Mouse (Mus musculus) testis, adult 2 months (tissue): ENCODE data around the gene Plce1. TPM values are rescaled to one million over a fixed set of nuclear protein-coding genes. Genes with fewer than 3 reads are reported as not detected.

Experiments used
- H3K27ac ChIP-seq: fragments of 200-500 bp; 2 replicates; pipeline ENCODE4 v1.5.1; 2012; ENCODE audit warnings: low read depth, low read length; ENCODE audit not compliant: control insufficient read depth, insufficient read depth
- H3K27me3 ChIP-seq: fragments of 200-500 bp; 2 replicates; pipeline ENCODE4 v1.6.1; 2012; ENCODE audit warnings: mild to moderate bottlenecking, low read length, moderate library complexity; ENCODE audit not compliant: control insufficient read depth, insufficient read depth
- H3K36me3 ChIP-seq: fragments of 200-500 bp; 2 replicates; pipeline ENCODE4 v1.6.1; 2012; ENCODE audit warnings: mild to moderate bottlenecking, low read length; ENCODE audit not compliant: control insufficient read depth, insufficient read depth
- H3K4me1 ChIP-seq: fragments of 200-500 bp; 2 replicates; pipeline ENCODE4 v1.6.1; 2012; ENCODE audit warnings: low read length; ENCODE audit not compliant: control insufficient read depth, insufficient read depth
- H3K4me3 ChIP-seq: fragments of 200-500 bp; 2 replicates; pipeline ENCODE4 v1.5.1; 2012; ENCODE audit warnings: low read depth, mild to moderate bottlenecking, low read length, moderate library complexity, mixed read lengths; ENCODE audit not compliant: control insufficient read depth
- CTCF ChIP-seq: fragments of 200-500 bp; IDR thresholded peaks from 2 replicates; pipeline ENCODE4 v1.5.1; 2012; ENCODE audit warnings: low read depth, mild to moderate bottlenecking, inconsistent platforms, low read length, moderate library complexity; ENCODE audit not compliant: control insufficient read depth, insufficient read depth, insufficient replicate concordance
- POLR2A ChIP-seq: fragments of 200-500 bp; IDR thresholded peaks from 2 replicates; pipeline ENCODE4 v1.6.1; 2012; ENCODE audit warnings: low read depth, mild to moderate bottlenecking, inconsistent platforms, low read length, moderate library complexity; ENCODE audit not compliant: control insufficient read depth
- polyA plus RNA-seq: library from polyadenylated mRNA; depleted of rRNA; stranded (reverse); fragments of >200 nt; gene quantifications from 2 replicates; pipeline ENCODE4 v1.2.3, GENCODE M21; 2012

Gene Plce1
- polyA plus RNA-seq, 1 experiment = 2.4 TPM

DNA sequence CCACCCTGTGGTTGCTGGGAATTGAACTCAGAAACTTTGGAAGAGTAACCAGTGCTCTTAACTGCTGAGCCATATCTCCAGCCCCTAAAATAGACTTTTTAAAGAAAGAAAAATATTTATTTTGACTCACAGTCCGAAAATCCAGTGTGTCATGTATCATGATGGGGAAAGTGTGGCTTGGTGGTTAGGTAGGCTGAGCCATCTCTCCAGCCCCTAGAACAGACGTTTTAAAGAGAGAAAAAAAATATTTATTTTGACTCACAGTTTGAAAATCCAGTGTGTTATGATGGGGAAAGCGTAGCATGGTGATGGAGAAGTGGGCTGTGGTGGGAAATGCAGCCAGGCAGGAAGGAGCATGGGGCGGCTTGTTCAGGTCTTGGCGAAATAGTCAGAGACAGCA lies 126.3 kb downstream of the Plce1 start:
- no peaks in the 10 kb centered on the region for H3K27me3 ChIP-seq
- peaks cover 3% of the 10 kb centered on the region for H3K4me1 ChIP-seq
- no peak overlapping the region for H3K27ac ChIP-seq
- no peak overlapping the region for H3K4me3 ChIP-seq
- TF ChIP-seq CTCF = no peak
- no peak for TF ChIP-seq POLR2A
- H3K36me3 ChIP-seq = no peaks in the 10 kb centered on the region

GRCm38 (mm10) chr19:38608951-38609654 lies 128.2 kb downstream of the Plce1 start:
- Histone ChIP-seq H3K27me3 (no peaks in the 10 kb centered on the region), H3K4me1 (peaks cover 3% of the 10 kb centered on the region), H3K27ac (no peak overlapping the region), H3K4me3 (no peak overlapping the region), H3K36me3 (no peaks in the 10 kb centered on the region)
- TF ChIP-seq POLR2A = no peak
- no peak for TF ChIP-seq CTCF

GRCm38 (mm10) chr19:38610291-38610690 lies 129.4 kb downstream of the Plce1 start:
- Histone ChIP-seq H3K36me3 (no peaks in the 10 kb centered on the region), H3K27me3 (no peaks in the 10 kb centered on the region), H3K4me1 (peaks cover 3% of the 10 kb centered on the region), H3K4me3 (no peak overlapping the region), H3K27ac (peak overlapping the region; percentile 66)
- TF ChIP-seq POLR2A (no peak), CTCF (no peak)

GRCm38 (mm10) chr19:38610809-38611208 lies 129.9 kb downstream of the Plce1 start:
- H3K27ac ChIP-seq = peak overlapping the region; percentile 66
- no peak for TF ChIP-seq CTCF
- H3K4me1 ChIP-seq = peaks cover 3% of the 10 kb centered on the region
- H3K27me3 ChIP-seq = no peaks in the 10 kb centered on the region
- H3K36me3 ChIP-seq = no peaks in the 10 kb centered on the region
- H3K4me3 ChIP-seq = no peak overlapping the region

DNA sequence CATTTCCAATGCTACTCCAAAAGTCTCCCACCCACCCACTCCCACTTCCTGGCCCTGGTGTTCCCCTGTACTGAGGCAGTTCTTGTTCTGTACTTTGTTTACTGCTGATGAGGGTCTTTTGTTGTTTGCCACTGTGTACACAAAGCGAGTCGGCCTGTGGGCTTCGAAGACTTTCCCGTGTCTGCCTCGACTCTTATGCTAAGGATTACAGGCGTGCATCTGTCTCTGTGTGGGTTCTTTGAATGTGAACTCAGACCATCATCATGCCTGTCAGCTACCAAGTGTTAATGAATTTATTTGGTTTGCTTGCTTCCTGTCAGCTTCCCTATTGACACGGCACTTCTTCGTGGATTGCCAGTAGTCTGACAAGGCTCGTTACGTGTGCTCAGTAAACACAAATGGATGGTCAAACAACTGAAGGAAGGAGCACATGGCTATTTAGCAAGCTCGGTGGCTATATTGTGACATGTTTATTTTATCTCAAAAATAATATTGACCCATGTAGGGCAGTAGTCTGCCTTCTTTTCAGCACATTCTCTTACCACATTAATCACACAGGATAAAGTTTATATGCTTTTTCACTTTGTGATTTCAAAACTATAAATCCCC lies 133.3 kb downstream of the Plce1 start:
- H3K27ac ChIP-seq = no peak overlapping the region
- no peak overlapping the region for H3K4me3 ChIP-seq
- H3K27me3 ChIP-seq = no peaks in the 10 kb centered on the region
- H3K36me3 ChIP-seq = no peaks in the 10 kb centered on the region
- TF ChIP-seq POLR2A = no peak
- no peak for TF ChIP-seq CTCF
- H3K4me1 ChIP-seq = peaks cover 3% of the 10 kb centered on the region

DNA sequence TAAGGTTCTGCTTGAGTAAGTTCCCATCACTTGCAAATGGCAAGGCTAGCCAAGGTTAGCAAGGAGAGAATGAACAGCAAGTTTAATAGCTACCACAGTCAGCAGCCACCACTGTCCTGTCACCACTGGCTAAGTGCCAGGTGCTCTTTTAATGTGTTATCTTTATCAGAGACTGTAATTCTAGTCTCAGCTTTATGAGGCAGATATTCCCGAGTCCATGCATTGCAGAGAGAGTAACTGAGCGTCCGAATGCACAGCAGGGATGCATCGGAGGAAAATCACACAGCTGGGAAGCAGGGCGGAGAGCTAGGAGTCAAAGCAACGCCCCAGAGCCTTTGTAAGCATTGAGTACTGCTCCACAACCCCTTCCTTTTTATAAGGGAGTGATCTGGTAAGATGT lies 134.4 kb downstream of the Plce1 start:
- no peaks in the 10 kb centered on the region for H3K27me3 ChIP-seq
- H3K4me3 ChIP-seq = no peak overlapping the region
- peaks cover 3% of the 10 kb centered on the region for H3K4me1 ChIP-seq
- H3K36me3 ChIP-seq = no peaks in the 10 kb centered on the region
- TF ChIP-seq CTCF (no peak), POLR2A (no peak)
- no peak overlapping the region for H3K27ac ChIP-seq

DNA sequence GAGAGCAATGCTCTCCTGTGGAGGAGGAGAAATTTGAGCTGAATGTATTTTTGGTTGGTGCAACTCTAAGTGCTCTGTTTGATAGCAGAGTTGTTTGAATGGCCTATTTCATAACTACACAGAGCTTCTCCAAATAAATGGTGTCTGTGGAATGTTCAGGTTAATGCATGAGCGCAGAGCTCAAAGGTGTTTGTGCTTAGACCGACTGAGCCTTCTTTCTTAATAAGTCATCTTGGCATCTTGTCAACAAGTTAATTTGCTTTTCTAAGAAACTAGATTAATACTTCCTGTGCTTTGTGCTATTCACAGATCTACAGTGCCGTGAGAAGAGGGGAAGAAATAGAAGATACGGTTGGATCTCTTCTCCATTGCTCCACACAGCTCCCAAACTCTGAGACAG lies 139.2 kb downstream of the Plce1 start:
- no peaks in the 10 kb centered on the region for H3K36me3 ChIP-seq
- TF ChIP-seq CTCF (no peak), POLR2A (no peak)
- no peak overlapping the region for H3K27ac ChIP-seq

DNA sequence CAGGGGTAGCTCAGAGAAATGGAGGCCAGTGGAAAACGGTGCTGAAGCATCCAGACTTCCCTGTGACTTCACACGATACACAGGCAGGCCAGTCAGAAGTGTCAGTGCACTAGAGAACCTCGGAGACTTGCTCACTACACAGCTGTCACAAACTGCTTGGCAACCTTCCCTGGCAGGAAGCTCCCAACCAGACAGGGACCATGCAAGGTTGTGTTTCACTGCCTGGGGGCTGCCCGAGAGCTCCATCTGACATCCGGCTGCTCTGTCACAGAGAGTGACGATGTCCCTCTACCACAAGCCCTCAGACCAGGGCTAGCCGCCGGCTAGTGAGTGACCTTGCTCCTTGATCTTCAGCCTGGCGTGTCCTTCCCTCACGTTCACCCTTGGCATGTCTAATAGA lies 140.6 kb downstream of the Plce1 start:
- Histone ChIP-seq H3K36me3 (no peaks in the 10 kb centered on the region), H3K27ac (no peak overlapping the region), H3K4me1 (no peaks in the 10 kb centered on the region), H3K4me3 (no peak overlapping the region), H3K27me3 (no peaks in the 10 kb centered on the region)
- TF ChIP-seq CTCF (no peak), POLR2A (no peak)

More for the DNA sequence above, 139.2 kb downstream of the Plce1 start:
- H3K4me1 ChIP-seq = no peaks in the 10 kb centered on the region
- no peak overlapping the region for H3K4me3 ChIP-seq
- H3K27me3 ChIP-seq = no peaks in the 10 kb centered on the region
